Mouse (Mus musculus) liver, adult (tissue): Measurements from ENCODE around the gene Smarcc1.

ENCODE experiments used
- GATA4 ChIP-seq: IDR thresholded peaks from 2 replicates; pipeline ENCODE4 v1.6.1; 2014; ENCODE audit warnings: mild to moderate bottlenecking, low read length; ENCODE audit not compliant: insufficient replicate concordance

The Smarcc1 gene

DNA sequence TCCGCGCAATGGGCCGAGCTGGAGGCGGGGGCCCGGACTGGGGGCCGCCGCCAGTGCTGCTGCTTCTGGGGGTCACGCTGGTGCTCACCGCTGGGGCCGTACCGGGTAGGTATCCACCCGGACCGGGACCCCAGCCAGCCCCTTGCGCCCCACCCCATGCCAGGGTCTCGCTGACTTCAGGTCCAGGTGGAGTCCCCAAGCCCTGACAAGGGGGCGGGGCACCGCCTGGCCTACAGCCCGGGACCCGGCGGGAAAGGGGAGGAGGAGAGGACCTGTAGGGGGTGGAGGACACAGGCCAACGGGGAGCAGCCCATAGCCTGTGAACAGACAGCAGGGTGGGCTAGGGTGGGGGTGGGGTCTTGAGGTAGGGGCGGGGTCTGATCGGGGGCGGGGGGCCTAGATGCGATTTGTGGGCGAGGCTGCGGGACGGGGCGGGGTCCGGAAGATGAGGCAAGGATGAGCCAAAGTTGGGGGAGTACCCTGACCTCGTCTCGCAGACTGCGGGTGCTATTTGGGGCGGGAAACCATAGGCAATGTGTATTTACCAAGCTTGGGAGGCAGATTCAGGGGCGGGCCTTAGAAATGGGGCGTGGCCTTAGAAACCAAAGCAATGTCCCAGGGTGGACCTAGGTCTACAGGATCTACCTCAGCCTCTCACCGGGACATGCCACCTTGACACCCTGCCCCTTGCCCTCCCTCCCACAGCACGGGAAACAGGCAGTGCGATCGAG, 128.2 kb downstream of the Smarcc1 start:
- TF ChIP-seq GATA4: no peak

DNA sequence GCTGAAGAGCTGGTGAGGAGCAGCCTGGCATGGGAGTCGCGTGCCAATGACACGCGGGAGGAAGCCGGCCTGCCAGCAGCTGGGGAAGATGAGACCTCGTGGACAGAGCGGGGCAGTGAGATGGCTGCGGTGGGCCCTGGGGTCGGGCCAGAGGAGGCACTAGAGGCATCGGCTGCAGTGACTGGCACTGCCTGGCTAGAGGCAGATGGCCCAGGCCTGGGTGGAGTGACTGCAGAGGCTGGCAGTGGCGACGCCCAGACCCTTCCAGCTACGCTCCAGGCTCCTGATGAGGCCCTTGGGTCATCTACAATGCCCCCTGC, 128.8 kb downstream of the Smarcc1 start:
- no peak for TF ChIP-seq GATA4

DNA sequence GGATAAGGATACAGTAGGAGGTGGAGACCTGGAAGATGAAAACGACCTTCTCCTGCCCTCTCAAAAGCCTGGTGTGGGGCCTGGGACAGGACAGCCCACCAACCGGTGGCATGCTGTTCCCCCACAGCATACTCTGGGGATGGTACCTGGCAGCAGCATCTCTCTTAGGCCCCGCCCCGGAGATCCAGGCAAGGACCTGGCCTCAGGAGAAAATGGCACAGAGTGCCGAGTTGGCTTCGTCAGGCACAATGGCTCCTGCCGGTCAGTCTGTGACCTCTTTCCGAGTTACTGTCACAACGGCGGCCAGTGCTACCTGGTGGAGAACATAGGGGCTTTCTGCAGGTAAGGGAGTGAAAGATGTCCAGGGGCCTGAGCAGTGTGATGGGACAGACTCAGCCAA, 129.5 kb downstream of the Smarcc1 start:
- no peak for TF ChIP-seq GATA4

DNA sequence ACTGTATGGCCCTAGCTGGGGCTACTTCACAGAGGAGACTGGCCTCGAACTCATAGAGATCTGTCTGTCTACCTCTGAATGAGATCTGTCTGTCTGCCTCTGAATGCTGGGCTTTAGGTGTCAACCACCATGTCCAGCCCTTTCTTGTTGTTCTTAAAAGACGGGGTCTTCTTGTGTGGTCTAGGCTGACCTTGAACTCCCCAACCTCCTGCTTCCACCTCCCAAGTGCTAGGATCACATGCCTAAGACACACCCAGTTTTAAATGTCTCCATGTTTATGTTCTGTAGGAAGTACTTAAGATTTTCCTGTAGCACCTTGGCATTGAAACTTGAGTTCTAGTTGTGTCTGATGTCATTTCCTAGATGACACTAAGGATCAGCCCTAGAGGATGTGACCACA, 131.4 kb downstream of the Smarcc1 start:
- no peak for TF ChIP-seq GATA4

DNA sequence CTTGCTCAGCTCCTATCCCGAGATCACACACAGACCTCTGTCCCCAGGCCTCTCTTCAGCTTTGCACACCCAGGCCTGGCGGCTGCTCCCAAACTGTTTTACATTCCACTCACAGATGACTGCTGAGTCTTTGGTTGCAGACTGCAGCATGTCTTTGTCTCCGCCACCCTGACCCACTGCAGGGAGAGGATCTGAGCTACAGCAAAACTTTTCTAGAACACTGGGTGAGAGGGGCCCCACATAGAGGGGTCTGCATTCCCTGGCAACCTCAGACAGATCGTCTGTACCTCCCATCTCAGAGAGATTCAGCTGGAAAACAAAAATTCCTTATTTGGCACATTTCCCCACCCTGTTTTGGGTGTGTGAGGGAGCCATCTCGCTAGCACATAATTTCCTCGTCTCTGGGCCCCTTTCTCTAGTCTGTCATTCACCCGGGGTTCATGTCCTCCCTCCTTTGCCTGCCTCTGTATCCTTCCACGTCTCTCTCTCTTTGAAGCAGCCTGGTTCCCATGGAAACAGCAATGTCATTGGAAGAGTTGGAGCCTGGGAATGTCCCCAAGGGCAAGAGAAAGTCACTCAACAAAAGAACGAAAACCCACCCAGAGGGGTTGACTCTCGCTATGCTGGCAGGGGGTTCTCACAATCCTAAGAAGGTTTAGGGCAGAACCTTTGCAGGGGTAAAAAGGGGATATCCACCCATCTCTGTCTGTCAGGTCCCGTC, 132.5 kb downstream of the Smarcc1 start:
- TF ChIP-seq GATA4: no peak

DNA sequence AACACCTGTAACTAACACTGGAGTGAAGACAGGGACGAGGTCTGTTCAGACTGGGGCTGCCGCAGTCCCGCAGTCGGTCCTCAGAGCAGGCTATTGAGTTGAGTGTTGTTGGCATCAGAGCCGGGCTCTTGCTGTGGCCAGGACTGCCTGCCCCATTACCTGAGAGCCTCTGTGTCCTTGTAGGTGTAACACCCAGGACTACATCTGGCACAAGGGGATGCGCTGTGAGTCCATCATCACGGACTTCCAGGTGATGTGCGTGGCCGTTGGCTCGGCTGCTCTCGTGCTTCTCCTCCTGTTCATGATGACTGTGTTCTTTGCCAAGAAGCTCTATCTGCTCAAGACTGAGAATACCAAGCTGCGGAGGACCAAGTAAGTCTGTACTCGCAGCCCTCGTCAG, 133.3 kb downstream of the Smarcc1 start:
- TF ChIP-seq GATA4: no peak

DNA sequence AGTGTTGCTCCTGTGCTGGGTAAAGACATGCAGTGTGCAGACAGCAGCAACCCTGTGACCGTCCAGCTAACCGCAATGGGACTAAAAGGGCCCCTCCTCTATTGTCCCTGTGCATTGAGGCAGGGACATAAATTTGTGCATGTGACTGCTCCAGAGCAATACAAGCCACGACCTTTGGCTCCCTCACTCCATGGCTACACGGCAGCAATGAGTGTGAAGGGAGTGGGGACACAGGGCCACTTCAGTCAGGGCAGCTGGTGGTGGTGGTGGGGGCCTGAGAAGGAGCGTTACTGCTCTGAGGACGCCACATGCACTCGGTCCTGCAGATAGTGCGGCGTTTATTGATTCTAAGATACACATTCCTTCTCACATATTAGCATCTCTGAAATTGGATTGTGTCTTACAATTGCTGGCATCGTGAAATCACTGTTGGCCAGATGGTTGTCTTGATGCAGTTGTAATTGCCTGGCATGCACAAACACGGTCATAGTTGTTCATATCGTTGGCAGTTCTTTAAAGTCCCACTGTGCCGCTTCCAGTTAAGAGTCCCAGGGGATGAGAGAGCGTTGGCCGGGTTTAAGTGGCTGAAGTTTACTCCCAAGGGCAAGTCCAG, 138.0 kb downstream of the Smarcc1 start:
- no peak for TF ChIP-seq GATA4

DNA sequence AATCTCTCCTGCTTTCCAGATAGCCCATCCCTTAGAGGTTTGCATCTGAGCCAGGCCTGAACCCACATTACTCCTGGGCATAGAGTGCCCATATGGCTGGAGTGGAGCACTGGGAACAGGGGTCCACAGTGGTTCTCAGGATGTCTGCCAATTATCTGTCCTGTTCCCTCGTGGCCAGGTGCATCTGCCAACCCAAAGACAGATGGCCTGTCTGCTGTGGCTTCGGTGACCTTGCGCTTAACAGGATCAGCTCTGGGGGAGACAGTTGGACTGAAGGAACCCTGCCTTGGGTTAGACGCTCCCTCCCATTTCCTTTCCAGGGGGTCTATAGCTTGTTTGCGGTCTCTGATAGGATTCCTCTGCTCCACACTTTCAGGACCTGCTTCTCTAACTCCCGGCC, 141.1 kb downstream of the Smarcc1 start:
- no peak for TF ChIP-seq GATA4

DNA sequence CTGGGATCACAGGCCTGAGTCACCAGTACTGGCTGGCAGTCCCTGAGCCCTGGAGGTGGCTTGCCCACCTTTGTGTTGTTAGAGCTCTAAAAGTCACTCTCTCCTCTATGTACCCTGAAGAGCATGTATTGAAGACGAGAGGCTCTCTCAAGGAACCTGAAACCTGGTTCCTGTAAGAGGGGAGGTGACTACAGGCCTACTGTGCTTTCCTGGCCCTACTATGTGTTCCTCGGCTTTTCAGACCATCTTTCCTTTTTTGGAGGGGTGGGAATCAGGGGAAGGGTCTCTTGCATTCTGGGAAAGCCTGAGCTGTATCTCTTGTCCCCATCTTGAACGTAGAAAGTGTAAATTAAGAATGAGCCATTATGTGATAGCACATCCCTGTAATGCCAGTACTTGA, 141.6 kb downstream of the Smarcc1 start:
- no peak for TF ChIP-seq GATA4

DNA sequence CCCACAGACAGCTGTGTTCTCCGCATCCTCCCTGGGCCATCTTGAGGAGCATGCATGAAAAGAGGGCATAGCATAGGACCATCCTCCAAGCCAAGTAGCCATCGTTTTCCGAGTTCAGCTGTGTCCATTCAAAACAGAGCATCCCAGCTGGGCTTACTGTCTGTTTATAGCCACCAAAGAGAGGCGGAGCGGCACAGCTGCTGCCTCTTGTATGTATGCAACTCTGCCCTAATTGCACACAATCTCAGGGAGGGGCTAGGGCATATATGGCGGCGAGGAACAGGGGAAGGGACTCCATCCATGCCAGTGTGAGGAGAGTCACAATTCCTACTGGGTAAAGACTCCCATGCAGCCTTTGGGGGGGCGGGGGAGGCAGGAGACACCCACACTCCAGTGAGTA, 145.7 kb downstream of the Smarcc1 start:
- no peak for TF ChIP-seq GATA4

DNA sequence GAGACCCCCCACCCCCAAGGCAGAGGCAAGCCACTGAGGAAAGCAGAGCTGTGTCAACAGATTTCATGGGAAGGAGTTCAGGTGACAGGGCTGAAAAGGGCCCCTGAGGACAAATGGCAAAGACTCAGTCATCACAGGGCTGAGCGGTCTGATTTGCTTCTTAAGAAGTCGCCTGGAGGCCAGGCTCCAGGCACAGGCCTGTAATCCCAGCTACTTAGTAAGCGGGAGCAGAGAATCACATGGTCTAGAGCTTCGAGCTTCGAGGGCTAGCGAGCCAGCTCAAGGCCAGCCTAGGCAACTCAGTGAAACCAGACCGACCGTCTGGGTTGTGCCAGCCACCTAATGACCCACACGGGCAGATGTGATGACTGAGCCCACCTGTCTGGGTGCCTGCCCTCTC, 147.5 kb downstream of the Smarcc1 start:
- TF ChIP-seq GATA4: no peak

DNA sequence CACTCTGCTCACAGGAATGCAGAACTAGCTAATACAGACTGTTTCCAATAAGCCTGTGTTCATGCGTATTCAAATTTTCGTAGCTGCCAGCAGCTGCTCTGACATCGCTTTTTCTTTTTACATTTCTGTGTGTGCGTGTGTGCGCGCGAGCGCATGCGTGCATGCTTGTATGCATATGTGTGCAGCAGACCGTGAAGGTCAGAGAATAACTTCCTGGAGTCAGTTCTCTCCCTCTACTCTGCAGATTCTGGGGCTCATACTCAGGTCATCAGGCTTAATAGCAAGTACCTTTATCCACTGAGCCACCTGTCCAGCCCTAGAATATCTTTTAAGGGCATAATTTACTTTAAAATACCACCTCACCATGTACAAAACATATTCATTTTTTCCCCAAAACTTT, 150.9 kb downstream of the Smarcc1 start:
- TF ChIP-seq GATA4: no peak

DNA sequence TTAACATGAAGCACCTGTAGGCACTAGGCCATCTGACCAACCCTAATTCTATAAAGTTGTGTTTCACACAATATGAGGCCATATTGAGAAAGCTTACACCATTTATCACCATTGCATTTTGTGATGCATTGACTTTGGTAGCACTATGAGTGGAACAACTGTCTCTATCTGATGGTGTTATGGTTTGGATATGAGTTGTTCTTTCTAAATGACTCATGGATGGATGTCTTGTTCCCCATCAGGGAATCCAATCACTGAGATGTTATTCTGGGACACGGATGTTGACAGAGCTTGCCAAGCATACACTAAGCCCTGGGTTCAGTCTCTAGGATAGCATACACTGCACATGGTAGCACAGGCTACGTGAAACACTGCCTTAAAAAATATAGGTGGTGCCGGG, 154.8 kb downstream of the Smarcc1 start:
- TF ChIP-seq GATA4: no peak

DNA sequence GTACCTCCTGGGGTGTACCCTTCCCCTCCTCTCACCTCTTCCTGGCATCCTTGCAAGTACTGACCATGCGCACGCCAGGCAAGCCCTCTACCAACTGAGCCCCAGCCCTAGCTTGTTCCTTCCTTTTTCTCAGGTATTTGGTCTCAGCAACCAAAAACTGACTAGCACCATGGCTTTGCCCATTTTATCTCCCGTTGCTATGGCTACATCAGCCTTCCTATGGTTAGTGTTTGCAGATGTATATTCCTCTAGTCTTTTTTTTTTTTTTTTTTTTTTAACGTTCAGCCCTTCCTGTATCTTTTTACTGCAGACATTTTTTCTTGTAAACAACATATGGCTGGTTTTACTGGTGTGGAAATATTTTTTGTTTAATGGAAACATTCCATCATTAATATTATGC, 156.0 kb downstream of the Smarcc1 start:
- no peak for TF ChIP-seq GATA4

DNA sequence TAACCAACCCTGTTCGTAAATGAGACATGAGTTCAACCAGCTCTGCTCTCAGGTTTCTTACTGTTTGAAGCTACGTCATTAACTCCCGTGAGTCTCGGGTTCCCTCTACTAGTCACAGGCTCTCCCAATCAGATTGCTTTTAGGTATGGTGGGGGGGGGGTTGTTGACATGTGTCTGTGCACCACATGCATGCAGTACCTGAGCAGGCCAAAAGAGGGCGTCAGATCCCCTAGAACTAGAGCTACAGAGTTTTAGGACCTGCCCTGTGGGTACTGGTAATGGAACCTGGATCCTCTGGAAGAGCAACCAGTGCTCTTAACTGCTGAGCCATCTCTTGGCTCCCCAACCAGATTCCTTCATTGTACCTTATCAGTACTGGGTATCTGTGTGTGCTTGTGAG, 158.4 kb downstream of the Smarcc1 start:
- no peak for TF ChIP-seq GATA4

DNA sequence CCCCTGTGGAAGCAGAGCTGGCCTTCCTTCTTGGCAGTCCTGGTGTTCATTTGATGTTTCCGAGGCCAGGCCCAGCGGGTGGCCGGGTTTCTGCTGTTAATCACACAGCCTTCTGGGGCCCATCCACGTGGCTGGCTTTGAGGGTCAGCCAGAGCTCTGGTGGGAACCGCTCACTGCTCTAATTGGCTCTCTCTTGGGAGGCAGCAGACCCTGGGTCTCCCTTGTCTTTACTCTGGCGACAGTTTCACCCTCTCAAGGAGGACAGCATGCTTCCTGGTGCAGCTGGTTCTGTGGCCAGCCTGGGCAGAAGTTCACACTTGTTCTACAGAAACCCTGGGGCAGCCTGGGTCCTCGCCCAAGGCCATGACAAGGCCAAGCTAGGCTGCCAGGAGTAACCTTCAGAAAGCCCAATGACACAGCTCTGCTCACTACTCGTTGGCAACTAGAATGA, 159.9 kb downstream of the Smarcc1 start:
- TF ChIP-seq GATA4: no peak
